Comparison of ENCODE assay signal across 9 mouse cellular contexts in genomic region chr9:92207307-92207706, GRCm38 (mm10). TPM values are rescaled to one million over a fixed set of nuclear protein-coding genes. Genes with fewer than 3 reads are reported as not detected.
DNase-seq lines count a peak whose midpoint lies in the region; ATAC-seq lines count a peak whose summit lies in the region.
"Had no signal": no experiment of that assay in that cellular context is flagged by ENCODE, and none has a peak within 500 bp of the region (broad histone marks: within the 10 kb centered on the region; RNA-seq: fewer than 3 reads in every experiment).

No protein-coding gene starts in this region.

- 56% methylated on average over 4 of the region's 4 CpGs for WGBS in hindbrain, embryonic 11.5 days
- 41% methylated on average over 4 of the region's 4 CpGs for WGBS in hindbrain, embryonic 13.5 days
- WGBS in forebrain, embryonic 14.5 days = 45% methylated on average over 4 of the region's 4 CpGs

- peak; percentile 72; the same call in 1 of the 2 replicates for ATAC-seq in hindbrain, embryonic 11.5 days (ENCODE audit: low FRiP score)
- no peak for ATAC-seq in hindbrain, embryonic 13.5 days (ENCODE audit: low FRiP score)
- peak; percentile 72 for ATAC-seq in forebrain, embryonic 14.5 days

- peak; percentile 65 for DNase-seq in hindbrain, embryonic 11.5 days (ENCODE audit: low spot score)
- peak; percentile 80 for DNase-seq in CD4-positive, CD25-positive, alpha-beta regulatory T cell, adult 2 months (ENCODE audit: low read depth, low spot score)
- DNase-seq in forebrain, embryonic 14.5 days (ENCODE audit: low spot score) = peak; percentile 86
- DNase-seq in kidney, postnatal 36 days = peak; percentile 61 to 84
- DNase-seq in thymus, postnatal 0 days (ENCODE audit: low spot score) = peak; percentile 15

- H3K27me3 ChIP-seq in hindbrain, embryonic 11.5 days (ENCODE audit: control insufficient read depth, insufficient read depth, low read length) = no peaks in the 10 kb centered on the region
- H3K27me3 ChIP-seq in hindbrain, embryonic 13.5 days = no peaks in the 10 kb centered on the region
- H3K27me3 ChIP-seq in forebrain, embryonic 14.5 days (replicated peaks; ENCODE audit: control insufficient read depth, insufficient read depth, low read length) = no peaks in the 10 kb centered on the region
- H3K27me3 ChIP-seq in megakaryocyte, embryonic 14.5 days (replicated peaks) = no peaks in the 10 kb centered on the region
- H3K27me3 ChIP-seq: limb, embryonic 12.5 days had no signal

- H3K4me3 ChIP-seq in hindbrain, embryonic 11.5 days (ENCODE audit: low read depth, low read length) = no peak overlapping the region
- H3K4me3 ChIP-seq in hindbrain, embryonic 13.5 days = no peak overlapping the region
- H3K4me3 ChIP-seq in brown adipose tissue, adult 24 weeks (ENCODE audit: insufficient read depth, low read depth, low read length) = peak overlapping the region; percentile 42
- H3K4me3 ChIP-seq in forebrain, embryonic 14.5 days (ENCODE audit: low read depth, low read length) = no peak overlapping the region
- H3K4me3 ChIP-seq in megakaryocyte, embryonic 14.5 days (replicated peaks) = peak overlapping the region; percentile 87
- H3K4me3 ChIP-seq: limb, embryonic 12.5 days had no signal

- H3K4me1 ChIP-seq in hindbrain, embryonic 11.5 days (replicated peaks; ENCODE audit: control insufficient read depth, insufficient read depth, low read length) = no peaks in the 10 kb centered on the region
- H3K4me1 ChIP-seq in hindbrain, embryonic 13.5 days (replicated peaks) = no peaks in the 10 kb centered on the region
- no peaks in the 10 kb centered on the region for H3K4me1 ChIP-seq in brown adipose tissue, adult 24 weeks (ENCODE audit: control insufficient read depth, insufficient read depth, insufficient read length, low read length)
- H3K4me1 ChIP-seq in forebrain, embryonic 14.5 days (ENCODE audit: control insufficient read depth, insufficient read depth, low read length) = no peaks in the 10 kb centered on the region
- H3K4me1 ChIP-seq in megakaryocyte, embryonic 14.5 days = peaks cover 17% of the 10 kb centered on the region

- H3K4me2 ChIP-seq in hindbrain, embryonic 11.5 days (replicated peaks; ENCODE audit: low read depth, low read length) = no peak overlapping the region
- no peak overlapping the region for H3K4me2 ChIP-seq in hindbrain, embryonic 13.5 days
- no peak overlapping the region for H3K4me2 ChIP-seq in forebrain, embryonic 14.5 days (ENCODE audit: low read length)
- H3K4me2 ChIP-seq: limb, embryonic 12.5 days had no signal

- H3K27ac ChIP-seq in hindbrain, embryonic 11.5 days (ENCODE audit: low read depth, low read length) = no peak overlapping the region
- no peak overlapping the region for H3K27ac ChIP-seq in hindbrain, embryonic 13.5 days
- H3K27ac ChIP-seq in brown adipose tissue, adult 24 weeks (replicated peaks; ENCODE audit: low read depth, low read length) = no peak overlapping the region
- H3K27ac ChIP-seq in forebrain, embryonic 14.5 days (ENCODE audit: low read depth, low read length) = no peak overlapping the region
- H3K27ac ChIP-seq: limb, embryonic 12.5 days had no signal

- no peak overlapping the region for H3K9ac ChIP-seq in hindbrain, embryonic 11.5 days (ENCODE audit: low read depth, low read length)
- H3K9ac ChIP-seq in hindbrain, embryonic 13.5 days = no peak overlapping the region
- no peak overlapping the region for H3K9ac ChIP-seq in forebrain, embryonic 14.5 days (ENCODE audit: low read length)
- H3K9ac ChIP-seq: limb, embryonic 12.5 days had no signal

- no peaks in the 10 kb centered on the region for H3K9me3 ChIP-seq in hindbrain, embryonic 11.5 days (ENCODE audit: control insufficient read depth, low read length)
- no peaks in the 10 kb centered on the region for H3K9me3 ChIP-seq in hindbrain, embryonic 13.5 days
- no peaks in the 10 kb centered on the region for H3K9me3 ChIP-seq in forebrain, embryonic 14.5 days (replicated peaks; ENCODE audit: control insufficient read depth, low read length)
- no peaks in the 10 kb centered on the region for H3K9me3 ChIP-seq in megakaryocyte, embryonic 14.5 days
- H3K9me3 ChIP-seq: limb, embryonic 12.5 days had no signal

- no peaks in the 10 kb centered on the region for H3K36me3 ChIP-seq in hindbrain, embryonic 11.5 days (ENCODE audit: control insufficient read depth, insufficient read depth, low read length)
- no peaks in the 10 kb centered on the region for H3K36me3 ChIP-seq in hindbrain, embryonic 13.5 days
- no peaks in the 10 kb centered on the region for H3K36me3 ChIP-seq in forebrain, embryonic 14.5 days (ENCODE audit: control insufficient read depth, insufficient read depth, low read length)
- no peaks in the 10 kb centered on the region for H3K36me3 ChIP-seq in megakaryocyte, embryonic 14.5 days (replicated peaks; ENCODE audit: low read length)
- H3K36me3 ChIP-seq: limb, embryonic 12.5 days had no signal

RNA-seq across cellular contexts. Expression of gene Plscr5, which starts 14.6 kb away (rescaled TPM):
- 0.19 TPM in 1 of 2 replicates, not detected in the other for polyA plus RNA-seq in hindbrain, embryonic 11.5 days (2014; fragmentation: Nextera tagmentation; extraction: Ambion mirVana)
- 0.14 and 0.32 TPM in 2 replicates for polyA plus RNA-seq in hindbrain, embryonic 13.5 days (2015; fragmentation: Nextera tagmentation; extraction: Ambion mirVana)
- polyA plus RNA-seq in brown adipose tissue, adult 24 weeks (2012; ENCODE audit: insufficient read depth, insufficient read length, missing spikeins) = not detected in 2 replicates
- polyA plus RNA-seq in forebrain, embryonic 14.5 days (2014; fragmentation: Nextera tagmentation; extraction: Ambion mirVana) = 0.24 TPM in 1 of 2 replicates, not detected in the other
- polyA plus RNA-seq in megakaryocyte, embryonic 14.5 days (2012; ENCODE audit: insufficient read depth, low replicate concordance) = not detected in 2 replicates
- 0.18 TPM in 1 of 2 replicates, not detected in the other for polyA plus RNA-seq in thymus, postnatal 0 days (2015; fragmentation: Nextera tagmentation; extraction: Ambion mirVana)
- polyA plus RNA-seq: limb, embryonic 12.5 days had no signal

RNA-seq across cellular contexts. Expression of gene Plscr1, which starts 42.2 kb away (rescaled TPM):
- 26.0 and 27.6 TPM in 2 replicates for polyA plus RNA-seq in hindbrain, embryonic 11.5 days (2014; fragmentation: Nextera tagmentation; extraction: Ambion mirVana)
- polyA plus RNA-seq in hindbrain, embryonic 13.5 days (2015; fragmentation: Nextera tagmentation; extraction: Ambion mirVana) = 10.3 and 11.2 TPM in 2 replicates
- polyA plus RNA-seq in brown adipose tissue, adult 24 weeks (2012; ENCODE audit: insufficient read depth, insufficient read length, missing spikeins) = 2.1 and 2.3 TPM in 2 replicates
- 7.1 and 8.6 TPM in 2 replicates for polyA plus RNA-seq in forebrain, embryonic 14.5 days (2014; fragmentation: Nextera tagmentation; extraction: Ambion mirVana)
- polyA plus RNA-seq in megakaryocyte, embryonic 14.5 days (2012; ENCODE audit: insufficient read depth, low replicate concordance) = 179 and 363 TPM in 2 replicates
- polyA plus RNA-seq in thymus, postnatal 0 days (2015; fragmentation: Nextera tagmentation; extraction: Ambion mirVana) = 22.3 and 23.3 TPM in 2 replicates

Comparison
In these comparisons a context has a peak if more than half of its experiments do, and no peak if none do; other contexts are left out.
1. DNase-seq: peak in every context shown above with its lines; median percentile 86 in forebrain, embryonic 14.5 days; 80 in CD4-positive, CD25-positive, alpha-beta regulatory T cell, adult 2 months; 72 in kidney, postnatal 36 days; 65 in hindbrain, embryonic 11.5 days; 15 in thymus, postnatal 0 days.
2. H3K4me3 ChIP-seq: peak in brown adipose tissue, adult 24 weeks (single experiment) and megakaryocyte, embryonic 14.5 days (single experiment); none in hindbrain, embryonic 11.5 days (single experiment), hindbrain, embryonic 13.5 days (single experiment) and forebrain, embryonic 14.5 days (single experiment).